Mouse (Mus musculus) liver, embryonic 16.5 days (tissue): Measurements from ENCODE around the gene Usp12. TPM values are rescaled to one million over a fixed set of nuclear protein-coding genes. Genes with fewer than 3 reads are reported as not detected.

ENCODE experiments used
- ATAC-seq: fragments of 200-750 bp; cut with Nextera tagmentation; 2 replicates; pipeline ENCODE4 v1.8.0; 2017; ENCODE audit warnings: low read depth, mild to moderate bottlenecking, moderate number of reproducible peaks, moderate library complexity
- H3K27ac ChIP-seq: fragments of 300-500 bp; sonication (generic); 2 replicates; pipeline ENCODE4 v1.5.1; 2014; ENCODE audit warnings: mild to moderate bottlenecking, low read length
- H3K27me3 ChIP-seq: fragments of 300-500 bp; sonication (generic); 2 replicates; pipeline ENCODE4 v1.6.1; 2014; ENCODE audit warnings: low read depth, low read length, mixed read lengths; ENCODE audit not compliant: control insufficient read depth, insufficient read depth
- H3K36me3 ChIP-seq: fragments of 300-500 bp; sonication (generic); 2 replicates; pipeline ENCODE4 v1.6.1; 2014; ENCODE audit warnings: mild to moderate bottlenecking; ENCODE audit not compliant: control insufficient read depth, insufficient read depth
- H3K4me1 ChIP-seq: fragments of 300-500 bp; sonication (generic); 2 replicates; pipeline ENCODE4 v1.6.1; 2014; ENCODE audit warnings: low read depth, low read length, mixed read lengths; ENCODE audit not compliant: control insufficient read depth
- H3K4me2 ChIP-seq: fragments of 300-500 bp; sonication (generic); 2 replicates; pipeline ENCODE4 v1.6.1; 2014; ENCODE audit warnings: low read depth, low read length, mixed read lengths
- H3K4me3 ChIP-seq: fragments of 300-500 bp; sonication (generic); 2 replicates; pipeline ENCODE4 v1.5.1; 2014; ENCODE audit warnings: low read depth, mild to moderate bottlenecking, low read length
- H3K9ac ChIP-seq: fragments of 300-500 bp; sonication (generic); 2 replicates; pipeline ENCODE4 v1.6.1; 2014; ENCODE audit warnings: low read depth, low read length
- H3K9me3 ChIP-seq: fragments of 300-500 bp; sonication (generic); replicated peaks from 2 replicates; pipeline ENCODE4 v1.6.1; 2016; ENCODE audit warnings: low read length; ENCODE audit not compliant: control insufficient read depth
- whole genome bisulfite sequencing: fragments of 180-500 bp; shearing (Covaris S2); extraction: QIAGEN DNeasy Blood & Tissue Kit; methylation state at CpG from one replicate; pipeline ENCODE4 v1.1.7; 2014; ENCODE audit not compliant: insufficient replicate concordance; 5-methylcytosine and 5-hydroxymethylcytosine counted together
- polyA plus RNA-seq: library from polyadenylated mRNA; unstranded; fragments of >200 nt; fragmentation: Nextera tagmentation; extraction: Ambion mirVana; gene quantifications from 2 replicates; pipeline ENCODE4 v1.2.1, GENCODE M21; 2015

Gene Usp12
- polyA plus RNA-seq, 1 experiment from 2014 or later = 8.1 TPM

DNA sequence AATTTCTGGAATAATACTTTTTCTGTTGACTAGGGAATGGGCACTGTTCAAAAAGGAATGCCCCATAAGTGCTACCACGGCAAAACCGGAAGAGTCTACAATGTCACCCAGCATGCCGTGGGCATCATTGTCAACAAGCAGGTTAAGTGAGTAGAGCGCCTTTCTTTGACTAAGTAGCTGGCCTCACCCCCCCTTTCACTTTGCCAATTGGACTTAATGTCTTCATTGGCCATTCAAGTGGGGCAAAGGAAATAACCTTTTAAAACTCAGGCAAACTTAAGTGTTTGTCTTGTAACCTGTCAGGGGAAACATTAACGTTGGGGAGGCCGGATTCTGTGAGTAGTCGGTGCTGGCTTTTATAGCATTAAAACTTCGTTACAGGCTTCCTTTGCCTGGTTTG lies 40.2 kb upstream of the Usp12 start:
- peak overlapping the region; percentile 92; the same call in 1 of the 2 replicates for H3K4me3 ChIP-seq
- peak overlapping the region; percentile 87 for H3K4me2 ChIP-seq
- peaks cover 24% of the 10 kb centered on the region for H3K4me1 ChIP-seq
- no peaks in the 10 kb centered on the region for H3K9me3 ChIP-seq
- 45% methylated on average over 8 of the region's 8 CpGs for WGBS
- H3K27me3 ChIP-seq = no peaks in the 10 kb centered on the region
- H3K36me3 ChIP-seq = peaks cover 42% of the 10 kb centered on the region
- H3K9ac ChIP-seq = no peak overlapping the region
- ATAC-seq = no peak
- 0 out of 2 replicates have a peak overlapping the region, but pooled peaks have one; percentile 48 for H3K27ac ChIP-seq

DNA sequence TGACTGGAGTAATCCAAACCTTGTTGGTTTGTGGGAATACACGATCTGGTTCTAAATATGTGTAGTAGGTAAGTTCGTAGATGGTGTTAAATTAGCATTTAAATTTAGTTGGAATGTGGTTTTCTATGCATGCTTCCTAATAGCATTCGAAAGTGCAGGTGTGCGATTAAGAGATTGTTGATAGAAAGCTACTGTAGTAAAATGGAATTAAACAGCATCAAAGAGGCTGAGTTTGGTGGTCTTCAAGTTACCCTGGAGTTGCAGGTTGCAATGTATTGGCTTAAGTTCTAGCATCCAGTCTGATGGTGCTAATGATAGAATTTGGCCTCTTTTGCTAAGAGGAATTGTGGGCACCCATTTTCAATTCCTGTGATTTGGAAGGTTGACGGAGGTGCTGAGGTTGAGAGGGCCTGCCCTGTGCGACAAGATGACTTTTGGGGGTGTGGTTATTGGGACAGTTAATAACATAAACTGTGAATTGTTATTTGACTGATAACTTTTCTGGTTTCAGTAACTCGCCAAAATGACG lies 38.9 kb upstream of the Usp12 start:
- WGBS = 4% methylated on average over 8 of the region's 8 CpGs
- peak overlapping the region; percentile 87 for H3K4me2 ChIP-seq

DNA sequence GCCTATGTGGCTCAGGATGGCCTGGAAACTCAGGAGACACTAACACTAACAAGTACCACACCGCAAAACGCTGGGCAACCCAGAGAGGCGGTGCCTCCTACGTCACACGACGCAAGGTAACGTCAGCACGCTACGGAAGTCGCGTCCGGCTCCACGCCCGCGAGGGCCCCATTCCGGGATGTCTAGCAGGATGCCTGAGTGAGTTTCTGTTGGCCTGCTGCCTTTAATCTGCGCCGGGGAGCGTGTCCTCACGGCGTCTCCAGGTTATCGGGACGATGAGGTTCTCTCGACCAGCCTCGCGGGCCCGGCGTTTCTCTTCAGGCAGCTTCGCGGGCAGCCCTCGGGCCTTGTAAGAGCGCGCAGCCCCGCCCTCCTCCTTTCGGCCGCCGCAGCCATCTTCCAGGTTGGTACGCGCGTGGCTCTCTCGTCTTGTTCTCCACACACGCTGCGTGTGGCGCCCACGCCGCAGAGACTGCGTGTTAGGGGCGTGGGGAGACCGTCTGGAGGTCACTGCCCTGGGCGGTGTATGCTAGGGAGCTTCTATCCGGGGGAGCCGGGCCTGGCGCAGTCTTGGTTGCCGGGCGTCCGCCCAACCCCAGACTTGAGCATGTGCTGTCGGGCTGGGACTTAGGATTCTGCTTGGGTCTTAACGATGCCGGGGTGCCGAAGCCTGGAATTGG lies 38.1 kb upstream of the Usp12 start, which contains the start of gene Rpl21:
Gene Rpl21 (plus strand): TSS at position 122 of the 680 bp plus-strand sequence.
- Histone ChIP-seq H3K4me3 (peak within 1 kb of the TSS; percentile 92), H3K4me2 (peak within 1 kb of the TSS; percentile 87), H3K9me3 (no peaks in the 10 kb centered on the region), H3K27me3 (no peaks in the 10 kb centered on the region), H3K4me1 (peaks cover 28% of the 10 kb centered on the region), H3K36me3 (peaks cover 36% of the 10 kb centered on the region), H3K27ac (peak within 1 kb of the TSS; percentile 92), H3K9ac (peak within 1 kb of the TSS; percentile 94)
- ATAC-seq = peak; percentile 98
- under 1% methylated on average over 60 of the region's 60 CpGs for WGBS

More for the DNA sequence above, 38.9 kb upstream of the Usp12 start:
- H3K27me3 ChIP-seq = no peaks in the 10 kb centered on the region
- no peak for ATAC-seq
- no peaks in the 10 kb centered on the region for H3K9me3 ChIP-seq
- peaks cover 42% of the 10 kb centered on the region for H3K36me3 ChIP-seq
- peaks cover 28% of the 10 kb centered on the region for H3K4me1 ChIP-seq
- peak overlapping the region; percentile 94 for H3K9ac ChIP-seq
- peak overlapping the region; percentile 92 for H3K4me3 ChIP-seq
- peak overlapping the region; percentile 92 for H3K27ac ChIP-seq

DNA sequence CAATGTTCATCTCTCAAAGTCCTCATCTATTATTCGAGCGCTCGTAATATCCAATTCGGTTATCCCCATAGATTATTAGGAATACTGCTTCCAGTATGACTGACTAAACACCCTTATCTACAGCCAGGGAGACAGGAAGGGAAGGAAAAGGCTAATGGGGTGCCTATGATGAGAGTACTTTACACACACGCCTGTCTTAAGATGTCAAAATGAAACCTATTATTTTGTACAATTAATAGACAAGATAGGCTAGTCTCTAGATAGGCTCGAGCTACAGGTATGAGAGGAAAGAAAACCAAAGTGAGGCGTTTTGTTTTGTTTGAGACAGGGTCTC lies 37.6 kb upstream of the Usp12 start:
- Histone ChIP-seq H3K9ac (peak overlapping the region; percentile 94), H3K4me3 (peak overlapping the region; percentile 92), H3K27ac (peak overlapping the region; percentile 92), H3K36me3 (peaks cover 33% of the 10 kb centered on the region), H3K4me2 (peak overlapping the region; percentile 87), H3K27me3 (no peaks in the 10 kb centered on the region), H3K9me3 (no peaks in the 10 kb centered on the region), H3K4me1 (peaks cover 28% of the 10 kb centered on the region)
- WGBS = 44% methylated on average over 7 of the region's 7 CpGs
- ATAC-seq = no peak

DNA sequence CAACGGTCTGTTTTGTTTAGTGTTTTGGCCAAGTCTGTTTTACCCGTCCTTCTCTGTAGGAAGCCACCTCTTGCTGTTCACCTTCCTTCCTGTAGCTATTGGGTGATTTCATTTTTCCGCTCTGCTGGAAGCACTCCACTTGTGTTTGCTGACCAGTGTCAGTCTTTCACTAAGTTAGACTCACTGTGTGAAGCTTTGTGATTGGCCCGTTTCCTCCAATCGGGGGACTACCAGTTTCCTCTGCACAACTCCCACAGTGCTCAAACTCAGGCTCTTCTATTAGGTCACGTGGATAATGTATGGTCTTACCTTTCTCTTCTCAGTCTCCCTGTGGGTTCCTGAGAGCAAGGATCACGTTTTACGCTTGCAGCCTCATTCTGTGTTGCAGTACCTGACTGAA lies 34.7 kb upstream of the Usp12 start:
- 15% methylated on average over 8 of the region's 8 CpGs for WGBS
- no peaks in the 10 kb centered on the region for H3K9me3 ChIP-seq
- H3K4me3 ChIP-seq = peak overlapping the region; percentile 38
- peaks cover 5% of the 10 kb centered on the region for H3K36me3 ChIP-seq
- H3K9ac ChIP-seq = peak overlapping the region; percentile 45
- peaks cover 26% of the 10 kb centered on the region for H3K4me1 ChIP-seq
- peak; percentile 20 for ATAC-seq
- peak overlapping the region; percentile 51 for H3K4me2 ChIP-seq
- peak overlapping the region; percentile 51 for H3K27ac ChIP-seq
- H3K27me3 ChIP-seq = no peaks in the 10 kb centered on the region

DNA sequence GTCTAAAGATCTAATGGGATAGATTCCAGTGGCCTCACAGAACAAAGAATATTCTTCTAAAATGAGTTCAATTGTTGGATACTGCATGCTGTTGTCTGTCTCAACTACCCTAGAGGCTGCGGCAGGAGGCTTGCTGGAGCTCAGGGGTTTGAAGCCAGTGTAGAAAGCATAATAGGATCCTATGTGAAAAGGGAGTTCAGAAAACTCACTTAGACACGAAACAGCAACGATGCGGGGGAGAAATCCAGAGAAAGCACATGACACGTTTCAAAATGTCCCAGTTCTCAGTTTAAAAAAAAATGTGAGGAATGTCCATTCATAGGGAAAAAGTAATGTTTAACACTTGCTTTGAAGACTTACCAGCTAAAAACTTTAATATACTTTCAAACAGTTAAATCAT lies 28.2 kb upstream of the Usp12 start:
- peaks cover 7% of the 10 kb centered on the region for H3K4me1 ChIP-seq
- WGBS = 81% methylated on average over 5 of the region's 5 CpGs
- H3K9ac ChIP-seq = no peak overlapping the region
- no peaks in the 10 kb centered on the region for H3K27me3 ChIP-seq
- no peak overlapping the region for H3K27ac ChIP-seq
- no peak overlapping the region for H3K4me2 ChIP-seq
- no peaks in the 10 kb centered on the region for H3K9me3 ChIP-seq
- no peak for ATAC-seq
- H3K4me3 ChIP-seq = no peak overlapping the region
- H3K36me3 ChIP-seq = no peaks in the 10 kb centered on the region

DNA sequence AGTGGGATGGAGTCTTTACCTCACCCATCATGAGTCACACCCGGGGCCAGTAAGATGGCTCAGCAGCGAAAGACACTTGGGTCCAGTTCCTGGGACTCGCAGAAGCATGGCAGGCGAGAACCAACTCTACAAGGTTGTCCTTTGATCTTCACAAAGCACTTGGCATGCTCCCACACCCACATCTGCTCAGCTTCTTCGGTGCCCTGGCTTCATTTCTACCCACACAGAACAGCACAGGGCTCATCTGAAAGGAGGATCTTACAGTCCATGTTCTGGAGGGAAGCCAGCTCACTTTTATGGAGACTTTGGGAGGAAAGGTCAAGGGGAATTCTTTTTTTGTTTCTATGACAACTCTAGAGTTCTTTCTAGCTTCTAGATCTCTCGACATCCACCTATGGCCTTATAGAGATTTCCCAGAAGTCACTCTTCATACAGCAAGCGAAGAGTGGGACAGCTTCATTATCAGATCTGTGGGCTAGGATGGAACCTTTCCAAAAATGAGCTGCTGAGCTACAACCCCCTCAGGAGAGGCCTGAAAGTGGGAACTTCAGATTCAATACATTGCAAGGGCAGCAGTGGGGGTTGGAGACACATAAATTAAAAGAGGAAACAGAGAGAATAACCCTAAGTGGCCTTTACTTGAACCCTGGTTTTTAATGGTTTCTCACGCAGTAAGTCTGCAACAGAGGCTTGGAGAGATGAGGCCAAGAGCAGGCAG lies 24.3 kb upstream of the Usp12 start:
- Histone ChIP-seq H3K4me3 (no peak overlapping the region), H3K36me3 (no peaks in the 10 kb centered on the region), H3K27me3 (no peaks in the 10 kb centered on the region), H3K9ac (no peak overlapping the region), H3K9me3 (no peaks in the 10 kb centered on the region), H3K27ac (no peak overlapping the region), H3K4me2 (no peak overlapping the region), H3K4me1 (no peaks in the 10 kb centered on the region; the same call in 1 of the 2 replicates)
- WGBS = 62% methylated on average over 8 of the region's 8 CpGs
- ATAC-seq = 0 out of 2 replicates have a peak, but pooled peaks have one; percentile 35

DNA sequence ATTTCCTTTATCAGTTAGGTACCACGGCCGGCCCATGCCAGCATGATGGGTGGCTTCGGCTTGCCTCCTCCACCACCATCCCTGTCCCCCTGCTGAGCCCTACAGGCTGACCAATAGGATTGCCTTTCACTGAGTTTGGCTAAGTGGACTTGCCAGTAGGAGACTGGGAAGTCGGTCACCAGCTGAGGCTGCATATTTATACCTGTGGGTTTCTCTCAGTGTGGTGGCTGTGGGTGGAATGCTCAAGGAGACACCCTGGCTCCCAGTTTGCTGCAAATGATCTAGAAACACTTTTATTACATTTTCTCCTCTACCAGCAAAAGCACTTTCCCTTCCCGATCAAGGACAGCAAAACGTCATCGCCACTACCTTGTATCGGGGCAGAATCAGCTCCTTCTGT lies 22.8 kb upstream of the Usp12 start:
- Histone ChIP-seq H3K36me3 (no peaks in the 10 kb centered on the region), H3K4me2 (no peak overlapping the region), H3K4me1 (no peaks in the 10 kb centered on the region), H3K4me3 (no peak overlapping the region), H3K27me3 (no peaks in the 10 kb centered on the region), H3K9ac (no peak overlapping the region), H3K27ac (no peak overlapping the region), H3K9me3 (no peaks in the 10 kb centered on the region)
- ATAC-seq = no peak
- WGBS = 76% methylated on average over 8 of the region's 8 CpGs

DNA sequence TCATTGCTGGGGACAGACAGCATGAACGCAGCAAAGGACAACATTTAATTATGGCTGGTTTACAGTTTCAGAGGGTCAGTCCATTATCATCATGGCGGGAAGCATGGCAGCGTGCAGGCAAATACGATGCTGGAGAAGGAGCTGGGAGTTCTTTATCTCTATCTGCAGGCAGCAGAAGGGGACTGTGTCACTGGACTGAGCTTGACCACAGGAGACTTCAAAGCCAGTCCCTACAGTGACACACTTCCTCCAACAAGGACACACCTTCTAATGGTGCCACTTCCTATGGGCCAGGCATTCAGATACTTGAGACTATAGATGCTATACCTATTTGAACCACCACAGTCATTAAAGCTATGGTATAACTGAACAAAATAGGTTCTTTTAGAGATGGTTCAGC lies 20.6 kb upstream of the Usp12 start:
- no peak overlapping the region for H3K4me3 ChIP-seq
- no peak overlapping the region for H3K9ac ChIP-seq
- no peak overlapping the region for H3K4me2 ChIP-seq
- H3K9me3 ChIP-seq = no peaks in the 10 kb centered on the region
- no peaks in the 10 kb centered on the region for H3K4me1 ChIP-seq
- ATAC-seq = no peak
- no peak overlapping the region for H3K27ac ChIP-seq
- 42% methylated on average over 4 of the region's 4 CpGs for WGBS
- no peaks in the 10 kb centered on the region for H3K27me3 ChIP-seq
- no peaks in the 10 kb centered on the region for H3K36me3 ChIP-seq
